Mouse (Mus musculus) forebrain, embryonic 10.5 days (tissue): Measurements from ENCODE around the gene Trpm6. TPM values are rescaled to one million over a fixed set of nuclear protein-coding genes. Genes with fewer than 3 reads are reported as not detected.
A peak's percentile ranks its signal among the peaks of the same experiment; 100 is the strongest.

Experiments
- DNase-seq: peaks from one replicate; pipeline ENCODE4 v3.0.0-alpha.2; 2017; ENCODE audit warnings: low spot score; ENCODE audit errors: extremely low spot score
- H3K27ac ChIP-seq: fragments of 300-500 bp; sonication (generic); 2 replicates; pipeline ENCODE4 v1.5.1; 2016; ENCODE audit warnings: mild to moderate bottlenecking
- H3K27me3 ChIP-seq: fragments of 300-500 bp; sonication (generic); 2 replicates; pipeline ENCODE4 v1.6.1; 2016; ENCODE audit warnings: mild to moderate bottlenecking; ENCODE audit not compliant: poor library complexity, severe bottlenecking
- H3K36me3 ChIP-seq: fragments of 300-500 bp; sonication (generic); replicated peaks from 2 replicates; pipeline ENCODE4 v1.6.1; 2016; ENCODE audit warnings: mild to moderate bottlenecking, moderate library complexity
- H3K4me1 ChIP-seq: fragments of 300-500 bp; sonication (generic); 2 replicates; pipeline ENCODE4 v1.6.1; 2016
- H3K4me3 ChIP-seq: fragments of 300-500 bp; sonication (generic); 2 replicates; pipeline ENCODE4 v1.5.1; 2016; ENCODE audit warnings: mild to moderate bottlenecking, moderate library complexity
- H3K9me3 ChIP-seq: fragments of 300-500 bp; sonication (generic); 2 replicates; pipeline ENCODE4 v1.6.1; 2016; ENCODE audit warnings: mild to moderate bottlenecking, moderate library complexity
- WGBS: fragments of 180-500 bp; shearing (Covaris S2); methylation state at CpG from one replicate; pipeline ENCODE4 v1.1.7; 2016; 5-methylcytosine and 5-hydroxymethylcytosine counted together
- polyA plus RNA-seq: library from polyadenylated mRNA; unstranded; fragments of >200 nt; fragmentation: Nextera tagmentation; extraction: Ambion mirVana; gene quantifications from 2 replicates; pipeline ENCODE4 v1.2.1, GENCODE M21; 2016

Trpm6 gene
- polyA plus RNA-seq, 1 experiment from 2014 or later: 0.30 TPM

- 87% methylated on average over 7 of the region's 7 CpGs for WGBS
- no peaks in the 10 kb centered on the region for H3K36me3 ChIP-seq
- no peaks in the 10 kb centered on the region for H3K27me3 ChIP-seq
Measured at GRCm38 (mm10) chr19:18739146-18739545, 10.6 kb upstream of the Trpm6 start.

GRCm38 (mm10) chr19:18743946-18744345, 5.8 kb upstream of the Trpm6 start:
- WGBS: 90% methylated on average over 5 of the region's 5 CpGs
- H3K4me3 ChIP-seq: no peak overlapping the region
- H3K27me3 ChIP-seq: peaks cover 3% of the 10 kb centered on the region
- H3K4me1 ChIP-seq: no peaks in the 10 kb centered on the region
- H3K9me3 ChIP-seq: no peaks in the 10 kb centered on the region
- no peak overlapping the region for H3K27ac ChIP-seq
- H3K36me3 ChIP-seq: no peaks in the 10 kb centered on the region
- DNase-seq: no peak

More at GRCm38 (mm10) chr19:18739146-18739545, 10.6 kb upstream of the Trpm6 start:
- H3K4me3 ChIP-seq: no peak overlapping the region
- H3K4me1 ChIP-seq: no peaks in the 10 kb centered on the region
- no peaks in the 10 kb centered on the region for H3K9me3 ChIP-seq
- DNase-seq: no peak
- no peak overlapping the region for H3K27ac ChIP-seq

GRCm38 (mm10) chr19:18746576-18747340, 3.0 kb upstream of the Trpm6 start:
- Histone ChIP-seq H3K27ac (no peak overlapping the region), H3K27me3 (peaks cover 23% of the 10 kb centered on the region), H3K4me1 (peaks cover 10% of the 10 kb centered on the region), H3K36me3 (no peaks in the 10 kb centered on the region), H3K4me3 (no peak overlapping the region), H3K9me3 (no peaks in the 10 kb centered on the region)
- no peak for DNase-seq
- 93% methylated on average over 5 of the region's 5 CpGs for WGBS

- DNase-seq: no peak
- no peaks in the 10 kb centered on the region for H3K36me3 ChIP-seq
- 86% methylated on average over 4 of the region's 4 CpGs for WGBS
Measured at GRCm38 (mm10) chr19:18747379-18747778, 2.4 kb upstream of the Trpm6 start.

GRCm38 (mm10) chr19:18757191-18757590, 7.4 kb downstream of the Trpm6 start:
- no peak for DNase-seq
- H3K27ac ChIP-seq: no peak overlapping the region
- H3K4me3 ChIP-seq: no peak overlapping the region
- H3K4me1 ChIP-seq: peaks cover 12% of the 10 kb centered on the region
- H3K36me3 ChIP-seq: no peaks in the 10 kb centered on the region
- no peaks in the 10 kb centered on the region for H3K9me3 ChIP-seq
- no peaks in the 10 kb centered on the region for H3K27me3 ChIP-seq

More at GRCm38 (mm10) chr19:18747379-18747778, 2.4 kb upstream of the Trpm6 start:
- Histone ChIP-seq H3K9me3 (no peaks in the 10 kb centered on the region), H3K27ac (no peak overlapping the region), H3K27me3 (peaks cover 23% of the 10 kb centered on the region), H3K4me3 (no peak overlapping the region), H3K4me1 (peaks cover 10% of the 10 kb centered on the region)

- Histone ChIP-seq H3K27ac (no peak overlapping the region), H3K36me3 (no peaks in the 10 kb centered on the region), H3K4me3 (no peak overlapping the region), H3K4me1 (peaks cover 12% of the 10 kb centered on the region), H3K9me3 (no peaks in the 10 kb centered on the region), H3K27me3 (no peaks in the 10 kb centered on the region)
- no peak for DNase-seq
- WGBS: 51% methylated on average over 4 of the region's 4 CpGs
Measured at GRCm38 (mm10) chr19:18757706-18758105, 7.9 kb downstream of the Trpm6 start.

GRCm38 (mm10) chr19:18758269-18758668, 8.5 kb downstream of the Trpm6 start:
- DNase-seq: no peak
- H3K27me3 ChIP-seq: no peaks in the 10 kb centered on the region
- H3K9me3 ChIP-seq: no peaks in the 10 kb centered on the region
- 0 out of 2 replicates have a peak overlapping the region, but pooled peaks have one; percentile 35 for H3K27ac ChIP-seq
- WGBS: 28% methylated on average over 6 of the region's 6 CpGs
- no peak overlapping the region for H3K4me3 ChIP-seq
- H3K4me1 ChIP-seq: peaks cover 12% of the 10 kb centered on the region
- H3K36me3 ChIP-seq: no peaks in the 10 kb centered on the region

GRCm38 (mm10) chr19:18758916-18759315, 9.1 kb downstream of the Trpm6 start:
- Histone ChIP-seq H3K9me3 (no peaks in the 10 kb centered on the region), H3K27ac (0 out of 2 replicates have a peak overlapping the region, but pooled peaks have one; percentile 33), H3K4me1 (peaks cover 12% of the 10 kb centered on the region), H3K27me3 (no peaks in the 10 kb centered on the region), H3K4me3 (no peak overlapping the region), H3K36me3 (no peaks in the 10 kb centered on the region)
- WGBS: 45% methylated on average over 9 of the region's 9 CpGs
- no peak for DNase-seq

- WGBS: 83% methylated on average over 5 of the region's 5 CpGs
- H3K4me3 ChIP-seq: no peak overlapping the region
- no peak for DNase-seq
- no peaks in the 10 kb centered on the region for H3K9me3 ChIP-seq
- H3K27ac ChIP-seq: no peak overlapping the region
- no peaks in the 10 kb centered on the region for H3K36me3 ChIP-seq
- H3K27me3 ChIP-seq: no peaks in the 10 kb centered on the region
- no peaks in the 10 kb centered on the region for H3K4me1 ChIP-seq
Measured at GRCm38 (mm10) chr19:18766399-18766798, 16.6 kb downstream of the Trpm6 start.

GRCm38 (mm10) chr19:18771048-18771447, 21.3 kb downstream of the Trpm6 start:
- 70% methylated on average over 1 of the region's 1 CpGs for WGBS
- Histone ChIP-seq H3K27ac (no peak overlapping the region), H3K36me3 (no peaks in the 10 kb centered on the region), H3K27me3 (no peaks in the 10 kb centered on the region), H3K4me1 (no peaks in the 10 kb centered on the region), H3K4me3 (no peak overlapping the region), H3K9me3 (no peaks in the 10 kb centered on the region)
- DNase-seq: no peak

GRCm38 (mm10) chr19:18771561-18771960, 21.8 kb downstream of the Trpm6 start:
- no peaks in the 10 kb centered on the region for H3K4me1 ChIP-seq
- no peaks in the 10 kb centered on the region for H3K27me3 ChIP-seq
- no peak overlapping the region for H3K27ac ChIP-seq
- no peak overlapping the region for H3K4me3 ChIP-seq
- no peak for DNase-seq
- no peaks in the 10 kb centered on the region for H3K9me3 ChIP-seq
- no peaks in the 10 kb centered on the region for H3K36me3 ChIP-seq
- 96% methylated on average over 1 of the region's 1 CpGs for WGBS

- Histone ChIP-seq H3K4me3 (no peak overlapping the region), H3K4me1 (no peaks in the 10 kb centered on the region), H3K27ac (no peak overlapping the region), H3K9me3 (no peaks in the 10 kb centered on the region), H3K36me3 (no peaks in the 10 kb centered on the region), H3K27me3 (no peaks in the 10 kb centered on the region)
- no peak for DNase-seq
- WGBS: 85% methylated on average over 5 of the region's 5 CpGs
Measured at GRCm38 (mm10) chr19:18772888-18773488, 23.2 kb downstream of the Trpm6 start.

GRCm38 (mm10) chr19:18774085-18774484, 24.3 kb downstream of the Trpm6 start:
- H3K9me3 ChIP-seq: no peaks in the 10 kb centered on the region
- no peaks in the 10 kb centered on the region for H3K4me1 ChIP-seq
- DNase-seq: no peak
- H3K4me3 ChIP-seq: no peak overlapping the region
- no peaks in the 10 kb centered on the region for H3K27me3 ChIP-seq
- H3K36me3 ChIP-seq: no peaks in the 10 kb centered on the region
- 62% methylated on average over 1 of the region's 1 CpGs for WGBS
- no peak overlapping the region for H3K27ac ChIP-seq
